Mouse (Mus musculus) myocyte (in vitro differentiated cells): ENCODE results near the gene Rbm20. TPM values are rescaled to one million over a fixed set of nuclear protein-coding genes. Genes with fewer than 3 reads are reported as not detected.
"Not testable (repeated sequence)": the region's sequence is repeated elsewhere in the genome, so short reads cannot be mapped to it uniquely, and the experiment has no call there.

ENCODE experiments used
- H3K27me3 ChIP-seq: one replicate; pipeline ENCODE4 v1.6.1; 2011; ENCODE audit not compliant: control insufficient read depth, insufficient read depth, insufficient read length
- H3K36me3 ChIP-seq: one replicate; pipeline ENCODE4 v1.6.1; 2011; ENCODE audit not compliant: control insufficient read depth, insufficient read depth
- H3K4me2 ChIP-seq: one replicate; pipeline ENCODE4 v1.6.1; 2011; ENCODE audit warnings: low read depth, control low read depth
- H3K4me3 ChIP-seq: one replicate; pipeline ENCODE4 v1.5.1; 2011; ENCODE audit warnings: mild to moderate bottlenecking, control low read depth, moderate library complexity
- H3K79me2 ChIP-seq: one replicate; pipeline ENCODE4 v1.6.1; 2011; ENCODE audit not compliant: control insufficient read depth, insufficient read depth
- H3ac ChIP-seq: one replicate; pipeline ENCODE4 v1.6.1; 2011; ENCODE audit not compliant: control insufficient read depth, insufficient read length
- CEBPB ChIP-seq: IDR thresholded peaks from 2 replicates; pipeline ENCODE4 v1.6.1; 2011; ENCODE audit warnings: mild to moderate bottlenecking, moderate library complexity; ENCODE audit not compliant: poor library complexity, insufficient read depth, severe bottlenecking
- E2F4 ChIP-seq: IDR thresholded peaks from one replicate; pipeline ENCODE4 v1.6.1; 2011; ENCODE audit warnings: mild to moderate bottlenecking, control low read depth, moderate library complexity; ENCODE audit not compliant: insufficient read depth
- MAX ChIP-seq: IDR thresholded peaks from one replicate; pipeline ENCODE4 v1.6.1; 2011; ENCODE audit warnings: low read depth, mild to moderate bottlenecking, control low read depth
- MYOD1 ChIP-seq, 3 experiments: IDR thresholded peaks; one replicate each; pipeline ENCODE4 v1.6.1; 2011; ENCODE audit warnings: control low read depth in 2 of 3, low read depth in 2 of 3, mild to moderate bottlenecking in 2 of 3, moderate library complexity in 1 of 3; ENCODE audit not compliant: insufficient read length in 2 of 3, control insufficient read depth in 1 of 3
- MYOG ChIP-seq, 3 experiments: IDR thresholded peaks; one replicate each; pipeline ENCODE4 v1.6.1; 2011; ENCODE audit warnings: control low read depth in 2 of 3, low read depth in 2 of 3, mild to moderate bottlenecking in 2 of 3; ENCODE audit not compliant: insufficient read length in 2 of 3, control insufficient read depth in 1 of 3, insufficient read depth in 1 of 3
- POLR2A ChIP-seq: IDR thresholded peaks from one replicate; pipeline ENCODE4 v1.6.1; 2011; ENCODE audit warnings: low read depth, mild to moderate bottlenecking, control low read depth, moderate library complexity; ENCODE audit not compliant: insufficient read length
- POLR2AphosphoS2 ChIP-seq: IDR thresholded peaks from one replicate; pipeline ENCODE4 v1.6.1; 2011; ENCODE audit warnings: low read depth, control low read depth; ENCODE audit not compliant: insufficient read length
- REST ChIP-seq: IDR thresholded peaks from one replicate; pipeline ENCODE4 v1.6.1; 2011; ENCODE audit warnings: mild to moderate bottlenecking, control low read depth, moderate library complexity; ENCODE audit not compliant: insufficient read depth, insufficient read length
- SRF ChIP-seq: IDR thresholded peaks from one replicate; pipeline ENCODE4 v1.6.1; 2011; ENCODE audit warnings: low read depth; ENCODE audit not compliant: control insufficient read depth, insufficient read length
- TCF12 ChIP-seq: IDR thresholded peaks from one replicate; pipeline ENCODE4 v1.6.1; 2011; ENCODE audit warnings: mild to moderate bottlenecking, control low read depth; ENCODE audit not compliant: poor library complexity, insufficient read depth, severe bottlenecking
- TCF3 ChIP-seq: IDR thresholded peaks from one replicate; pipeline ENCODE4 v1.6.1; 2011; ENCODE audit warnings: low read depth, control low read depth; ENCODE audit not compliant: insufficient read length
- USF1 ChIP-seq: IDR thresholded peaks from one replicate; pipeline ENCODE4 v1.6.1; 2011; ENCODE audit warnings: low read depth, mild to moderate bottlenecking, control low read depth, moderate library complexity
- polyA plus RNA-seq: library from polyadenylated mRNA; unstranded; fragments of >200 nt; fragmentation: generic; extraction: Trizol; gene quantifications from one replicate; pipeline ENCODE4 v1.2.1, GENCODE M21; 2012; ENCODE audit warnings: missing spikeins

Gene Rbm20
- polyA plus RNA-seq, 1 experiment = 35.4 TPM

GRCm38 (mm10) chr19:53801380-53801779 is 124.3 kb downstream of the Rbm20 start:
- peaks cover 84% of the 10 kb centered on the region for H3K79me2 ChIP-seq
- H3K4me2 ChIP-seq = no peak overlapping the region

GRCm38 (mm10) chr19:53801789-53802683 is 124.9 kb downstream of the Rbm20 start:
- Histone ChIP-seq H3K4me2 (no peak overlapping the region), H3K27me3 (no peaks in the 10 kb centered on the region), H3K4me3 (no peak overlapping the region), H3K79me2 (peaks cover 80% of the 10 kb centered on the region), H3K36me3 (peaks cover 3% of the 10 kb centered on the region), H3ac (no peak overlapping the region)
- TF ChIP-seq E2F4 (no peak), MYOD1 (IDR thresholded peaks at IDR 0.05; ENCODE audit: control insufficient read depth in 1 of 3, insufficient read length in 2 of 3, low read depth in 2 of 3) (no peak), CEBPB (no peak), POLR2AphosphoS2 (no peak), TCF3 (no peak), REST (no peak), USF1 (no peak), SRF (no peak), POLR2A (no peak), MYOG (IDR thresholded peaks at IDR 0.05; ENCODE audit: control insufficient read depth in 1 of 3, insufficient read depth in 1 of 3, insufficient read length in 2 of 3, low read depth in 2 of 3) (no peak), TCF12 (no peak)

More at GRCm38 (mm10) chr19:53801380-53801779, 124.3 kb downstream of the Rbm20 start:
- peaks cover 3% of the 10 kb centered on the region for H3K36me3 ChIP-seq
- no peak for TF ChIP-seq POLR2AphosphoS2
- TF ChIP-seq USF1 = no peak
- no peak for TF ChIP-seq TCF12
- TF ChIP-seq REST = no peak
- no peak for TF ChIP-seq CEBPB
- no peak overlapping the region for H3K4me3 ChIP-seq
- H3K27me3 ChIP-seq = no peaks in the 10 kb centered on the region
- no peak overlapping the region for H3ac ChIP-seq

DNA sequence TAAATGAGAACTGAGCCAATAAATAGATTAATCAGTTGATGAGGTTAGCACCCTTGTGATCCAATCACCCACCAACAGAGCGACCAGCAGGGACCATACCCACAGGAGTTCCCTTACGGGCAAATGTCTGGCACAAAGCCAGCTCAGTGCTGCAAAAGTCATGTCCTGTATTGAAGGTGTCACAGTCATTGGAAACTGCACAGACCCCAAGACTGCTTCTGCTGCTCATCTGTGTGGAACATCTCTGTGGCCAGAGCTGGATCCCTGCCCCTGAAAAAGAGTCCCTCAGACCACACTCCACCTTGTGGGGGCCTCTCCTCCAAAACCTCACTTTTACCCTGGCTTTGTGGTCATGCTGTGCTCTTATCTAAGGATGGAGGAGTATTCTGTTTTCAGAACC is 126.8 kb downstream of the Rbm20 start:
- peaks cover 72% of the 10 kb centered on the region for H3K79me2 ChIP-seq
- H3K4me2 ChIP-seq = no peak overlapping the region
- H3K4me3 ChIP-seq = no peak overlapping the region
- no peak for TF ChIP-seq POLR2AphosphoS2
- no peak overlapping the region for H3ac ChIP-seq
- H3K36me3 ChIP-seq = peaks cover 3% of the 10 kb centered on the region
- H3K27me3 ChIP-seq = no peaks in the 10 kb centered on the region

- Histone ChIP-seq H3K4me2 (no peak overlapping the region), H3K79me2 (peaks cover 74% of the 10 kb centered on the region), H3K36me3 (peaks cover 3% of the 10 kb centered on the region), H3ac (no peak overlapping the region), H3K4me3 (no peak overlapping the region), H3K27me3 (no peaks in the 10 kb centered on the region)
- TF ChIP-seq USF1 (no peak), SRF (no peak), REST (no peak), POLR2AphosphoS2 (no peak), MYOD1 (IDR thresholded peaks at IDR 0.05; ENCODE audit: control insufficient read depth in 1 of 3, insufficient read length in 2 of 3, low read depth in 2 of 3) (no peak), MAX (no peak), TCF3 (no peak), MYOG (IDR thresholded peaks at IDR 0.05; ENCODE audit: control insufficient read depth in 1 of 3, insufficient read depth in 1 of 3, insufficient read length in 2 of 3, low read depth in 2 of 3) (no peak), E2F4 (no peak), TCF12 (no peak), POLR2A (no peak), CEBPB (no peak)
Observed at GRCm38 (mm10) chr19:53805063-53805462, 128.0 kb downstream of the Rbm20 start.

GRCm38 (mm10) chr19:53806126-53806525 is 129.0 kb downstream of the Rbm20 start:
- H3K36me3 ChIP-seq = peaks cover 3% of the 10 kb centered on the region
- TF ChIP-seq CEBPB (no peak), USF1 (no peak), TCF12 (no peak), MYOG (IDR thresholded peaks at IDR 0.05; ENCODE audit: control insufficient read depth in 1 of 3, insufficient read depth in 1 of 3, insufficient read length in 2 of 3, low read depth in 2 of 3) (no peak), TCF3 (no peak), MAX (no peak), POLR2A (no peak), POLR2AphosphoS2 (no peak), REST (no peak), SRF (no peak), E2F4 (no peak)

DNA sequence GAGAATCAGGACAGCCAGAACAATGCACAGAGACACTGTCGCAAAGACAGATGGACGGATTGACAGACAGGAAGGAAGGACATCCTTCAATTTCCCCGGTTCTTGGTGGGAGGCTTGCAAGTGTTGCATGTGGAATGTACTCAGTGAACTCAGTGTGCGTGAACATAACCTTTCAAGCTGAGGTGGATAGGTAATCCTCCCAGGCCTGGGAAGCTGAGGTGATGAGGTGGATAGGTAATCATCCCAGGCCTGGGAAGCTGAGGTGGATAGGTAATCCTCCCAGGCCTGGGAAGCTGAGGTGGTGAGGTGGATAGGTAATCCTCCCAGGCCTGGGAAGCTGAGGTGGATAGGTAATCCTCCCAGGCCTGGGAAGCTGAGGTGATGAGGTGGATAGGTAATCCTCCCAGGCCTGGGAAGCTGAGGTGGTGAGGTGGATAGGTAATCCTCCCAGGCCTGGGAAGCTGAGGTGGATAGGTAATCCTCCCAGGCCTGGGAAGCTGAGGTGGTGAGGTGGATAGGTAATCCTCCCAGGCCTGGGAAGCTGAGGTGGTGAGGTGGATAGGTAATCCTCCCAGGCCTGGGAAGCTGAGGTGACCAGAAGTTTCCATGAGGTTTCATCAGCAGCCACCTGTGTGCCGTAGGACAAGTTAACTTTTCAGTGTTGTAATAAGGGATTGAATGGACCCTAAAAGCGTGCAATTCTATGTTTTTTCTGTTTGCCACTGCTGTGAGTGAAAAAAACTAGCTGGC is 129.6 kb downstream of the Rbm20 start:
- H3ac ChIP-seq, H3K27me3 ChIP-seq, H3K36me3 ChIP-seq, H3K4me3 ChIP-seq, H3K4me2 ChIP-seq: not testable (repeated sequence)
- H3K79me2 ChIP-seq = peaks cover 70% of the 10 kb centered on the region

More at GRCm38 (mm10) chr19:53806126-53806525, 129.0 kb downstream of the Rbm20 start:
- Histone ChIP-seq H3K79me2 (peaks cover 74% of the 10 kb centered on the region), H3ac (no peak overlapping the region), H3K27me3 (no peaks in the 10 kb centered on the region), H3K4me2 (no peak overlapping the region), H3K4me3 (no peak overlapping the region)
